ENCODE assay signal across 13 mouse cellular contexts in genomic region chr4:43189381-43189780, GRCm38 (mm10).
"Had no signal": no experiment of that assay in that cellular context is flagged by ENCODE, and none has a peak within 500 bp of the region (broad histone marks: within the 10 kb centered on the region; RNA-seq: fewer than 3 reads in every experiment).

No protein-coding gene starts in this region.

- DNase-seq: kidney, adult 11 months; kidney, adult 8-10 months; kidney, postnatal 10 days; kidney, postnatal 36 days; layer of hippocampus, postnatal 36 days; liver, embryonic 13.5 days; lung, adult 2 months; lung, postnatal 14 days; lung, postnatal 4 days; midbrain, embryonic 14.5 days; thymus, adult 2 months; thymus, postnatal 14 days; thymus, postnatal 4 days had no signal
